Mouse (Mus musculus) MEL (cell line): ENCODE results near the gene Gm28042.
A peak's percentile ranks its signal among the peaks of the same experiment; 100 is the strongest.

Experiments
- CTCF ChIP-seq, 3 experiments: IDR thresholded peaks in 2 of 3; conservative IDR thresholded peaks in 1 of 3; 2 replicates each; pipeline ENCODE4 v1.5.1; 2011 to 2012; ENCODE audit warnings: low read length in 3 of 3, low read depth in 2 of 3, mild to moderate bottlenecking in 2 of 3, improper control_type of control experiment in 1 of 3, inconsistent platforms in 1 of 3, mixed read lengths in 1 of 3, moderate library complexity in 1 of 3; ENCODE audit not compliant: control insufficient read depth in 1 of 3, insufficient read depth in 1 of 3, poor library complexity in 1 of 3, severe bottlenecking in 1 of 3
- MXI1 ChIP-seq: IDR thresholded peaks from 2 replicates; pipeline ENCODE4 v1.6.1; 2011; ENCODE audit warnings: mild to moderate bottlenecking, low read depth, low read length, improper control_type of control experiment
- POLR2A ChIP-seq, 2 experiments: IDR thresholded peaks; 2 replicates each; pipeline ENCODE4 v1.6.1; 2011 to 2012; ENCODE audit warnings: low read length in 2 of 2, mild to moderate bottlenecking in 2 of 2, control low read depth in 1 of 2, improper control_type of control experiment in 1 of 2, low read depth in 1 of 2, moderate library complexity in 1 of 2; ENCODE audit not compliant: control insufficient read depth in 1 of 2, insufficient read depth in 1 of 2, poor library complexity in 1 of 2
- POLR2AphosphoS2 ChIP-seq: IDR thresholded peaks from 2 replicates; pipeline ENCODE4 v1.6.1; 2011; ENCODE audit warnings: low read length, improper control_type of control experiment
- ZC3H11A ChIP-seq: IDR thresholded peaks from 2 replicates; pipeline ENCODE4 v1.6.1; 2012; ENCODE audit warnings: low read depth, mild to moderate bottlenecking, inconsistent platforms, low read length, improper control_type of control experiment
- ZNF384 ChIP-seq: IDR thresholded peaks from 2 replicates; pipeline ENCODE4 v1.6.1; 2012; ENCODE audit warnings: low read depth, mild to moderate bottlenecking, inconsistent platforms, low read length, improper control_type of control experiment

DNA sequence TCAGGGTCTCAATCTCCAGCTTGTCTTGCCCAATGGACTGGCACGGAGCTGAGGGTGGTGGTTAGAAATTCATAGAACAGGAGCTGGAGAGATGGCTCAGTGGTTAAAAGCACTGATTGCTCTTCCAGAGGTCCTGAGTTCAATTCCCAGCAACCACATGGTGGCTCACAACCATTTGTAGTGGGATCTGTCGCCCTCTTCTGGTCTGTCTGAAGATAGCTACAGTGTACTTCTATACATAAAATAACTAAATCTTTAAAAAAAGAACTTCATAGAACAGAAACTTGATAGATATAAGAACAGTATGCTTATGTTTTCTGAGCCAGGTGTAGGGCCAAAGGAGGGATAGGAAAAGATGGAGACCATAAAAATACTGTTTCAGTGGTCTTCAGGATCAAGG is 55.1 kb downstream of the Gm28042 start:
- TF ChIP-seq POLR2AphosphoS2 (no peak), POLR2A (IDR thresholded peaks at IDR 0.05; ENCODE audit: control insufficient read depth in 1 of 2, insufficient read depth in 1 of 2, low read depth in 1 of 2, low read length in 2 of 2, poor library complexity in 1 of 2) (no peak), ZC3H11A (peak; percentile 17; the same call in 1 of the 2 replicates), MXI1 (no peak), CTCF (IDR thresholded peaks at IDR 0.05 in 2 of 3, conservative IDR thresholded peaks at IDR 0.05 in 1 of 3; ENCODE audit: control insufficient read depth in 1 of 3, insufficient read depth in 1 of 3, low read depth in 2 of 3, low read length in 3 of 3, poor library complexity in 1 of 3, severe bottlenecking in 1 of 3) (peak in 2 of 3 experiments; percentile 27 to 54; a peak in 3 of 6 replicates), ZNF384 (no peak)
